Mouse (Mus musculus) frontal cortex, postnatal 36 days (tissue): ENCODE results near the gene Actl6a.
"Not testable (repeated sequence)": the region's sequence is repeated elsewhere in the genome, so short reads cannot be mapped to it uniquely, and the experiment has no call there.

Experiments
- DNase-seq, 2 experiments: peaks; one replicate each; pipeline ENCODE4 v3.0.0; 2022; ENCODE audit warnings: low spot score in 2 of 2

Gene Actl6a

GRCm38 (mm10) chr3:32694737-32695582 lies 11.1 kb upstream of the Actl6a start:
- no peak for DNase-seq

GRCm38 (mm10) chr3:32695583-32695980 lies 10.5 kb upstream of the Actl6a start:
- DNase-seq = no peak

GRCm38 (mm10) chr3:32698228-32698863 lies 7.8 kb upstream of the Actl6a start:
- DNase-seq = peak; percentile 95 to 99

- not testable (repeated sequence) for DNase-seq
Observed at GRCm38 (mm10) chr3:32704021-32704420, 2.1 kb upstream of the Actl6a start.

- not testable (repeated sequence) for DNase-seq
Observed at GRCm38 (mm10) chr3:32704632-32705031, 1.5 kb upstream of the Actl6a start.

- no peak for DNase-seq
Observed at GRCm38 (mm10) chr3:32708052-32708367, 1.9 kb downstream of the Actl6a start.

GRCm38 (mm10) chr3:32708368-32709231 lies 2.5 kb downstream of the Actl6a start:
- peak; percentile 95 for DNase-seq

GRCm38 (mm10) chr3:32709388-32709787 lies 3.3 kb downstream of the Actl6a start:
- DNase-seq = no peak

GRCm38 (mm10) chr3:32713711-32714110 lies 7.6 kb downstream of the Actl6a start:
- DNase-seq = no peak

- not testable (repeated sequence) for DNase-seq
Observed at GRCm38 (mm10) chr3:32717403-32717802, 11.3 kb downstream of the Actl6a start.

- no peak for DNase-seq
Observed at GRCm38 (mm10) chr3:32718271-32718670, 12.2 kb downstream of the Actl6a start.

- DNase-seq = no peak
Observed at GRCm38 (mm10) chr3:32724191-32724590, 18.1 kb downstream of the Actl6a start.

- DNase-seq = no peak
Observed at GRCm38 (mm10) chr3:32725951-32726350, 19.9 kb downstream of the Actl6a start.

GRCm38 (mm10) chr3:32727861-32728260 lies 21.8 kb downstream of the Actl6a start:
- no peak for DNase-seq

- peak; percentile 99 to 100 for DNase-seq
Observed at GRCm38 (mm10) chr3:32736244-32737171, 30.4 kb downstream of the Actl6a start, which contains the start of gene Ndufb5. Gene Ndufb5 (plus strand): TSS chr3:32736990.

- DNase-seq = no peak
Observed at GRCm38 (mm10) chr3:32737172-32737655, 31.1 kb downstream of the Actl6a start, which contains the start of gene Mrpl47. Gene Mrpl47 (minus strand): TSS chr3:32737605.

- DNase-seq = no peak
Observed at GRCm38 (mm10) chr3:32738549-32738948, 32.5 kb downstream of the Actl6a start.

GRCm38 (mm10) chr3:32742276-32742780 lies 36.2 kb downstream of the Actl6a start:
- no peak for DNase-seq

- no peak for DNase-seq
Observed at GRCm38 (mm10) chr3:32745001-32745400, 38.9 kb downstream of the Actl6a start.

GRCm38 (mm10) chr3:32745426-32745825 lies 39.3 kb downstream of the Actl6a start:
- not testable (repeated sequence) for DNase-seq

- DNase-seq = peak; percentile 22 to 31
Observed at GRCm38 (mm10) chr3:32748384-32748783, 42.3 kb downstream of the Actl6a start.
